Mouse (Mus musculus) G1E (cell line): ENCODE measurements around the gene Gab1. TPM values are rescaled to one million over a fixed set of nuclear protein-coding genes. Genes with fewer than 3 reads are reported as not detected.

Experiments
- ATAC-seq: 2 replicates; pipeline ENCODE4 v1.8.0; 2016; ENCODE audit warnings: mild to moderate bottlenecking; ENCODE audit not compliant: insufficient number of reproducible peaks, poor library complexity, low FRiP score, severe bottlenecking; ENCODE audit errors: extremely low read depth
- DNase-seq: peaks from one replicate; pipeline ENCODE4 v3.0.0; 2012; ENCODE audit warnings: low spot score
- H3K27me3 ChIP-seq: 2 replicates; pipeline ENCODE4 v1.6.1; 2012; ENCODE audit warnings: mild to moderate bottlenecking, low read length, inconsistent platforms; ENCODE audit not compliant: insufficient read depth
- H3K36me3 ChIP-seq: replicated peaks from 2 replicates; pipeline ENCODE3; 2012; ENCODE audit warnings: mild to moderate bottlenecking, inconsistent platforms
- H3K4me1 ChIP-seq: 2 replicates; pipeline ENCODE4 v1.6.1; 2012; ENCODE audit warnings: low read depth, low read length, inconsistent platforms, mixed read lengths; ENCODE audit not compliant: insufficient read depth
- H3K4me3 ChIP-seq: 2 replicates; pipeline ENCODE4 v1.5.1; 2012; ENCODE audit warnings: low read depth, mild to moderate bottlenecking, inconsistent platforms, low read length, moderate library complexity, mixed read lengths
- H3K9me3 ChIP-seq: replicated peaks from 2 replicates; pipeline ENCODE4 v1.6.1; 2012; ENCODE audit warnings: inconsistent platforms
- CTCF ChIP-seq: IDR thresholded peaks from 2 replicates; pipeline ENCODE4 v1.5.1; 2012; ENCODE audit warnings: low read depth, low read length, inconsistent platforms, mixed read lengths
- GATA1 ChIP-seq: IDR thresholded peaks from 2 replicates; pipeline ENCODE4 v1.6.1; 2012; ENCODE audit warnings: borderline replicate concordance, low read length, inconsistent platforms, mixed read lengths
- GATA2 ChIP-seq: IDR thresholded peaks from 2 replicates; pipeline ENCODE4 v1.6.1; 2012; ENCODE audit warnings: low read depth, low read length, inconsistent platforms, borderline replicate concordance
- POLR2AphosphoS5 ChIP-seq: IDR thresholded peaks from 2 replicates; pipeline ENCODE4 v1.6.1; 2012; ENCODE audit warnings: low read depth, low read length, inconsistent platforms; ENCODE audit not compliant: insufficient replicate concordance
- TAL1 ChIP-seq: conservative IDR thresholded peaks from 2 replicates; pipeline ENCODE4 v1.6.1; 2012; ENCODE audit warnings: low read depth, low read length, inconsistent platforms, mixed read lengths
- polyA plus RNA-seq: library from polyadenylated mRNA; stranded (reverse); fragments of >175 nt; gene quantifications from 2 replicates; pipeline ENCODE4 v1.2.3, GENCODE M21; 2012
- total RNA-seq, 2 experiments: library from RNA; stranded (forward) in 1 of 2; stranded (reverse) in 1 of 2; fragments of 200-1000 nt in 1 of 2; fragments of >200 nt in 1 of 2; fragmentation: Nextera tagmentation in 1 of 2; gene quantifications; 2 replicates each; pipeline ENCODE4 v1.2.3; 2014 to 2017

Gab1 gene
- total and polyA plus RNA-seq, 3 experiments, result 2.7 to 20.8 (median 4.4) TPM

DNA sequence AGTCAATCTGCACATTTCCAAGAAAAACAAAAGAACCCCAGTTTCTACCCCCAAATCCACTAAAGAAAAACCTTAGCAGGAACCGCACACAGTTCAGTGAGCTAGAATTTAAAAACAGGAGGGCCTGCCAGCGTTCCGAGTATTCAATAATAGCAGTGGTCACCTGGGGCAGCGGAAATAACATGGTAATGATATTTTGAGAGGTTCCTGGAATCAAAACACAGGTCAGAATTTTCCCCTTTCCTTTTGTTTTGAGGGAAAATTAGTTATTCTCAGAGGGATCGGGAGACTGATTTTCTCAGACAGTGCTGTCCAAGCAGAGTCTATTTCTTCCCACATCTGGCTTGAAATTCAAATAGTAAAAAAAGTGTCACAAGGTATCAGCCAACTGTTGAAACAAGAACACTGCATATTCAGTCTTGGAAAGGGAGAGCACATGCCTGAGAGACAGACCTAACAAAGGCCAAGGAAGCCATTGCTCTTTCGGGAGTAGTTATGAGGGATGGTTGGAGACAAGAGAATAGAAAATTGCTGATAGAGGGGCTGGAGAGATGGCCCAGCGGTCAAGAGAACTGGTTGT, 82.0 kb downstream of the Gab1 start:
- Histone ChIP-seq H3K27me3 (no peaks in the 10 kb centered on the region), H3K36me3 (no peaks in the 10 kb centered on the region)
- ATAC-seq, result no peak

DNA sequence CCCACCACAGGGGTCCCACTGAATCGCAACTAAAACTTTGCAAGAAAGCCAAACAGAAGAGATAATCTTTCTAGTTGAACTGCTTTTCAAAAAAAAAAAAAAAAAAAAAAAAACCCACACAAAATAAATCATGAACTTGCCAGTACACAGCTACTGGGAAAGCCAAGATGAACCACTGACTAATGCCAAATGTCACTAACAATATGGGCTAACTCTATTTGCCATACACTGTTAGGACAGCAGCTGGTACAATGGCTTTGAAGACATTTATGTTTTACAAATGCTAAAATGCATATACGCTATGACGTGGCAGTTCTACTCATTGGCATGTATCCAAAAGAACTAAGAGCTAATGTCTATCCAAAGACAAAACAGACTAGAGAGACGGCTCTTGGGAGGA, 84.2 kb downstream of the Gab1 start:
- Histone ChIP-seq H3K36me3 (peaks cover 3% of the 10 kb centered on the region), H3K4me3 (no peak overlapping the region), H3K9me3 (peaks cover 3% of the 10 kb centered on the region; the same call in 1 of the 2 replicates), H3K27me3 (no peaks in the 10 kb centered on the region), H3K4me1 (no peaks in the 10 kb centered on the region)
- DNase-seq (no peak), ATAC-seq (no peak)
- TF ChIP-seq GATA2 (no peak), TAL1 (no peak), CTCF (no peak), GATA1 (no peak), POLR2AphosphoS5 (no peak)

More for the DNA sequence above, 82.0 kb downstream of the Gab1 start:
- H3K4me3 ChIP-seq, result no peak overlapping the region
- no peaks in the 10 kb centered on the region; the same call in 1 of the 2 replicates for H3K4me1 ChIP-seq
- TF ChIP-seq POLR2AphosphoS5, result no peak
- no peak for TF ChIP-seq CTCF
- TF ChIP-seq GATA1, result no peak
- no peak for TF ChIP-seq TAL1
- TF ChIP-seq GATA2, result no peak
- no peak for DNase-seq
- peaks cover 3% of the 10 kb centered on the region; the same call in 1 of the 2 replicates for H3K9me3 ChIP-seq

GRCm38 (mm10) chr8:80794585-80795509, 85.5 kb downstream of the Gab1 start:
- DNase-seq, result no peak
- Histone ChIP-seq H3K27me3 (no peaks in the 10 kb centered on the region), H3K9me3 (peaks cover 3% of the 10 kb centered on the region; the same call in 1 of the 2 replicates), H3K4me1 (no peaks in the 10 kb centered on the region; the same call in 1 of the 2 replicates), H3K4me3 (no peak overlapping the region), H3K36me3 (peaks cover 3% of the 10 kb centered on the region)
- no peak for TF ChIP-seq GATA1
- no peak for TF ChIP-seq POLR2AphosphoS5
- TF ChIP-seq GATA2, result no peak
- TF ChIP-seq CTCF, result no peak
- TF ChIP-seq TAL1, result no peak
- ATAC-seq, result no peak

- Histone ChIP-seq H3K9me3 (peaks cover 3% of the 10 kb centered on the region; the same call in 1 of the 2 replicates), H3K27me3 (no peaks in the 10 kb centered on the region), H3K4me1 (no peaks in the 10 kb centered on the region; the same call in 1 of the 2 replicates), H3K4me3 (no peak overlapping the region), H3K36me3 (peaks cover 3% of the 10 kb centered on the region)
- TF ChIP-seq TAL1, result no peak
- no peak for TF ChIP-seq CTCF
- TF ChIP-seq GATA1, result no peak
- TF ChIP-seq GATA2, result no peak
- TF ChIP-seq POLR2AphosphoS5, result no peak
- no peak for DNase-seq
- no peak for ATAC-seq
Observed at GRCm38 (mm10) chr8:80793791-80794515, 86.4 kb downstream of the Gab1 start.

GRCm38 (mm10) chr8:80792214-80792613, 88.1 kb downstream of the Gab1 start:
- Histone ChIP-seq H3K4me3 (no peak overlapping the region), H3K9me3 (no peaks in the 10 kb centered on the region), H3K27me3 (no peaks in the 10 kb centered on the region), H3K4me1 (no peaks in the 10 kb centered on the region; the same call in 1 of the 2 replicates), H3K36me3 (peaks cover 17% of the 10 kb centered on the region)
- ATAC-seq (no peak), DNase-seq (no peak)
- TF ChIP-seq GATA2, result no peak
- TF ChIP-seq TAL1, result no peak
- no peak for TF ChIP-seq CTCF
- no peak for TF ChIP-seq POLR2AphosphoS5
- no peak for TF ChIP-seq GATA1
